In the genomic region with DNA sequence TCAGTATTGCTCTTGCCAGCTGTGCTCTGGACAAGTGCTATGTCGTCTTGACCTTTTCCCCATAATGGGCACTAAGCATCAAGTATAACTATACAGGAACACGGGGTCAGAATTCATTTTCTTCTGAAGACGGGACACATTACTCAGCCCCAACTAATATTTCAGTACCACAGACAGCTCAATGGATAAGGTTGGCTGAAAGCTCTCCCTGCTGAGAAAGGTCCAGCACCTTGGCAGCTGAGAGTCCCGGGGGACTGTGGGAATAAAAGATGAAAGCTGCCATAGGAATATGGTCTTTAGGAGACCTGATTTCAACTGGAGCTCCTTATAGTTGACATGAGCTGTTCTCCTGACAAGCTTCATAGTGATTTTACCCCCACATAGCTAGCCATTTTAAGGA, we compare ENCODE assay signal across 16 mouse cellular contexts.
DNase-seq lines count a peak whose midpoint lies in the region; ATAC-seq and TF ChIP-seq lines count a peak whose summit lies in the region.
"Had no signal": no experiment of that assay in that cellular context is flagged by ENCODE, and none has a peak within 500 bp of the region (broad histone marks: within the 10 kb centered on the region; RNA-seq: fewer than 3 reads in every experiment).

No protein-coding gene starts in this region.

- no peak for TF ChIP-seq POLR2A in kidney, adult 2 months (IDR thresholded peaks at IDR 0.05; ENCODE audit: low read depth, low read length)

- H3K4me2 ChIP-seq in kidney, postnatal 0 days (ENCODE audit: low read length): no peak overlapping the region
- no peak overlapping the region for H3K4me2 ChIP-seq in forebrain, embryonic 15.5 days (replicated peaks)
- H3K4me2 ChIP-seq: lung, embryonic 15.5 days; neural tube, embryonic 13.5 days had no signal

- no peaks in the 10 kb centered on the region for H3K9me3 ChIP-seq in kidney, postnatal 0 days (replicated peaks; ENCODE audit: low read length)
- no peaks in the 10 kb centered on the region for H3K9me3 ChIP-seq in forebrain, embryonic 15.5 days
- H3K9me3 ChIP-seq: G1E; lung, embryonic 15.5 days; neural tube, embryonic 13.5 days had no signal

- peak; percentile 29 for DNase-seq in cerebellum, adult 9-10 months
- DNase-seq in cerebellum, postnatal 4 days (ENCODE audit: low spot score in 2 of 2): no peak
- peak; percentile 38 for DNase-seq in kidney, postnatal 0 days (ENCODE audit: low spot score)
- DNase-seq in kidney, adult 2 months: no peak
- peak; percentile 2 for DNase-seq in 3T3-L1 (ENCODE audit: low read depth, low spot score)
- peak; percentile 15 for DNase-seq in Patski (ENCODE audit: low read depth, low spot score)
- no peak for DNase-seq in layer of hippocampus, adult 9-11 months
- DNase-seq: B cell, adult 2 months; gastrocnemius, postnatal 14 days; kidney, adult 8-10 months; thymus, adult 2 months had no signal

- no peaks in the 10 kb centered on the region for H3K36me3 ChIP-seq in kidney, postnatal 0 days (ENCODE audit: insufficient read depth, low read length)
- no peaks in the 10 kb centered on the region for H3K36me3 ChIP-seq in kidney, adult 2 months (ENCODE audit: control insufficient read depth, insufficient read depth, low read length)
- H3K36me3 ChIP-seq in forebrain, embryonic 15.5 days: no peaks in the 10 kb centered on the region
- H3K36me3 ChIP-seq: G1E; lung, embryonic 15.5 days; neural tube, embryonic 13.5 days had no signal

- WGBS in kidney, postnatal 0 days: 42% methylated on average over 4 of the region's 4 CpGs
- 33% methylated on average over 4 of the region's 4 CpGs for WGBS in kidney, adult 2 months
- WGBS in forebrain, embryonic 15.5 days: 75% methylated on average over 4 of the region's 4 CpGs

- in situ Hi-C loops in Patski (cut with MboI; ENCODE audit: low pct_unique_long_range_greater_than_20kb): no loop called here

- no peaks in the 10 kb centered on the region for H3K27me3 ChIP-seq in kidney, postnatal 0 days (ENCODE audit: insufficient read depth, low read length)
- no peaks in the 10 kb centered on the region for H3K27me3 ChIP-seq in kidney, adult 2 months (replicated peaks; ENCODE audit: control insufficient read depth, insufficient read depth, low read length)
- peaks cover 8% of the 10 kb centered on the region for H3K27me3 ChIP-seq in Patski
- no peaks in the 10 kb centered on the region for H3K27me3 ChIP-seq in forebrain, embryonic 15.5 days
- H3K27me3 ChIP-seq: lung, embryonic 15.5 days; neural tube, embryonic 13.5 days had no signal

- CTCF ChIA-PET in Patski (lab: Charles Lee): interaction anchor here (1.4 kb wide), 1 partner anchor 10 kb away, joined by 3 read pairs; no protein-coding TSS in a partner anchor

- H3K4me3 ChIP-seq in kidney, postnatal 0 days (replicated peaks; ENCODE audit: low read depth, low read length): no peak overlapping the region
- no peak overlapping the region for H3K4me3 ChIP-seq in kidney, adult 2 months (ENCODE audit: insufficient read depth, low read depth, low read length)
- no peak overlapping the region for H3K4me3 ChIP-seq in forebrain, embryonic 15.5 days
- H3K4me3 ChIP-seq: lung, embryonic 15.5 days; neural tube, embryonic 13.5 days had no signal

- H3K9ac ChIP-seq in kidney, postnatal 0 days (ENCODE audit: low read depth, low read length): no peak overlapping the region
- H3K9ac ChIP-seq in forebrain, embryonic 15.5 days (replicated peaks): no peak overlapping the region
- H3K9ac ChIP-seq: lung, embryonic 15.5 days; neural tube, embryonic 13.5 days had no signal

- POLR2A ChIA-PET in Patski (lab: Charles Lee): no interaction called here

- no peaks in the 10 kb centered on the region for H3K4me1 ChIP-seq in kidney, postnatal 0 days (replicated peaks; ENCODE audit: insufficient read depth, low read length)
- no peaks in the 10 kb centered on the region for H3K4me1 ChIP-seq in kidney, adult 2 months (ENCODE audit: control insufficient read depth, insufficient read depth, low read length)
- no peaks in the 10 kb centered on the region for H3K4me1 ChIP-seq in forebrain, embryonic 15.5 days
- H3K4me1 ChIP-seq: lung, embryonic 15.5 days; neural tube, embryonic 13.5 days had no signal

- H3K27ac ChIP-seq in kidney, postnatal 0 days: no peak overlapping the region
- H3K27ac ChIP-seq in kidney, adult 2 months (ENCODE audit: insufficient read depth, low read depth, low read length): no peak overlapping the region
- no peak overlapping the region for H3K27ac ChIP-seq in forebrain, embryonic 15.5 days (replicated peaks)
- H3K27ac ChIP-seq: lung, embryonic 15.5 days; neural tube, embryonic 13.5 days had no signal

- no peak for TF ChIP-seq CTCF in kidney, postnatal 0 days (IDR thresholded peaks at IDR 0.05; ENCODE audit: low read depth)
- no peak for TF ChIP-seq CTCF in kidney, adult 2 months (conservative IDR thresholded peaks at IDR 0.05; ENCODE audit: insufficient read depth, insufficient read length, low read depth, low read length)
- no peak for TF ChIP-seq CTCF in Patski (IDR thresholded peaks at IDR 0.05)

- no peak for ATAC-seq in kidney, postnatal 0 days (replicated peaks; ENCODE audit: low FRiP score, low read depth)
- no peak for ATAC-seq in Patski
- ATAC-seq in forebrain, embryonic 15.5 days (replicated peaks): no peak
- ATAC-seq: forebrain, embryonic 16.5 days had no signal

Comparison
In these comparisons a context has a peak if more than half of its experiments do, and no peak if none do; other contexts are left out.
1. DNase-seq: peak in cerebellum, adult 9-10 months (single experiment), kidney, postnatal 0 days (single experiment), 3T3-L1 (single experiment) and Patski (single experiment); none in cerebellum, postnatal 4 days (0 of 2), kidney, adult 2 months (single experiment) and layer of hippocampus, adult 9-11 months (single experiment).